Mouse (Mus musculus) liver, embryonic 14.5 days (tissue): ENCODE measurements around the gene Renbp. TPM values are rescaled to one million over a fixed set of nuclear protein-coding genes. Genes with fewer than 3 reads are reported as not detected.

ENCODE experiments used
- ATAC-seq: fragments of 200-750 bp; cut with Nextera tagmentation; 2 replicates; pipeline ENCODE4 v1.8.0; 2017; ENCODE audit warnings: moderate number of reproducible peaks, mild to moderate bottlenecking, moderate library complexity; ENCODE audit not compliant: insufficient read depth
- DNase-seq, 3 experiments: peaks; one replicate each; pipeline ENCODE4 v3.0.0-alpha.2; 2012 to 2013; ENCODE audit warnings: low read depth in 3 of 3, low spot score in 3 of 3
- H3K27ac ChIP-seq: fragments of 300-500 bp; sonication (generic); 2 replicates; pipeline ENCODE4 v1.5.1; 2014; ENCODE audit warnings: moderate library complexity, mild to moderate bottlenecking, control low read depth, inconsistent platforms
- H3K27me3 ChIP-seq: fragments of 300-500 bp; sonication (generic); 2 replicates; pipeline ENCODE4 v1.6.1; 2014; ENCODE audit warnings: mild to moderate bottlenecking, low read length, moderate library complexity; ENCODE audit not compliant: control insufficient read depth, insufficient read depth
- H3K36me3 ChIP-seq: fragments of 300-500 bp; sonication (generic); replicated peaks from 2 replicates; pipeline ENCODE4 v1.6.1; 2014; ENCODE audit warnings: low read depth; ENCODE audit not compliant: control insufficient read depth, insufficient read depth
- H3K4me1 ChIP-seq, 2 experiments: fragments of 200-500 bp in 1 of 2; fragments of 300-500 bp in 1 of 2; sonication (generic) in 1 of 2; replicated peaks; 2 replicates each; pipeline ENCODE4 v1.6.1; 2012 to 2014; ENCODE audit warnings: antibody characterized with exemption in 1 of 2, inconsistent platforms in 1 of 2, low read length in 1 of 2; ENCODE audit not compliant: control insufficient read depth in 2 of 2, insufficient read depth in 2 of 2
- H3K4me2 ChIP-seq: fragments of 300-500 bp; sonication (generic); 2 replicates; pipeline ENCODE4 v1.6.1; 2014; ENCODE audit warnings: low read depth, mild to moderate bottlenecking, control low read depth, moderate library complexity
- H3K4me3 ChIP-seq, 2 experiments: fragments of 200-500 bp in 1 of 2; fragments of 300-500 bp in 1 of 2; sonication (generic) in 1 of 2; 2 replicates each; pipeline ENCODE4 v1.5.1; 2012 to 2014; ENCODE audit warnings: low read depth in 2 of 2, low read length in 2 of 2, mild to moderate bottlenecking in 2 of 2, control low read depth in 1 of 2, inconsistent platforms in 1 of 2, moderate library complexity in 1 of 2; ENCODE audit not compliant: insufficient read depth in 1 of 2
- H3K9ac ChIP-seq: fragments of 300-500 bp; sonication (generic); replicated peaks from 2 replicates; pipeline ENCODE4 v1.6.1; 2014; ENCODE audit warnings: mild to moderate bottlenecking, control low read depth, moderate library complexity
- H3K9me3 ChIP-seq: fragments of 300-500 bp; sonication (generic); 2 replicates; pipeline ENCODE4 v1.6.1; 2016; ENCODE audit warnings: low read length, mixed read lengths; ENCODE audit not compliant: control insufficient read depth
- CTCF ChIP-seq: IDR thresholded peaks from 2 replicates; pipeline ENCODE4 v1.5.1; 2016; ENCODE audit warnings: antibody characterized with exemption, low read depth, control low read depth
- EP300 ChIP-seq: IDR thresholded peaks from 2 replicates; pipeline ENCODE4 v1.6.1; 2016; ENCODE audit warnings: antibody characterized with exemption, low read depth
- WGBS: fragments of 180-500 bp; shearing (Covaris S2); extraction: QIAGEN DNeasy Blood & Tissue Kit; methylation state at CpG from one replicate; pipeline ENCODE4 v1.1.7; 2014; ENCODE audit not compliant: insufficient replicate concordance; 5-methylcytosine and 5-hydroxymethylcytosine counted together
- polyA plus RNA-seq, 2 experiments: library from polyadenylated mRNA; depleted of rRNA in 1 of 2; stranded (reverse) in 1 of 2; unstranded in 1 of 2; fragments of >200 nt; fragmentation: Nextera tagmentation in 1 of 2; extraction: Ambion mirVana in 1 of 2; gene quantifications; 2 replicates each; pipeline versions ENCODE4 v1.2.1 to v1.2.3; 2012 to 2014

Gene Renbp
- polyA plus RNA-seq, 2 experiments = 10.4 to 13.7 TPM

DNA sequence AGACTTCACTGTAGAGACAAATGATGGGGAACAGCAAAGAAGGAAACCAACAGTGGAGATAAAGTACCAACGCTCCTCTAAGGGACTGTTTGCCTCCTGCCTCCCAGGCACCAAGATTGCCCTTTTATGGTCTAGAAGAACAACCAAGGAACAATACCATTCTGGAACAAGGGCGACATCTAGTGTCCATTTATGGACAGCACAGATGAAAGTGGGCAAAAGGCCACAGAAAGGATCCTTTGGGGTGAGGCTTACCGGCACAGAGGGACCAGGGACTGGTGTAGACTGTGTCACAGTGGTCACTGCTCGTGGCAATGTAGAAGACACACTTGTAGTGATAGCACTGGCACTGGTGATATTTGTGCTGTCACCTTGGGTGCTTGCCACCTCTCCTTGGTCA, 18.0 kb upstream of the Renbp start:
- no peaks in the 10 kb centered on the region for H3K4me1 ChIP-seq
- no peak for TF ChIP-seq EP300
- TF ChIP-seq CTCF = peak; percentile 84
- H3K9me3 ChIP-seq = no peaks in the 10 kb centered on the region
- ATAC-seq (peak; percentile 30; the same call in 1 of the 2 replicates), DNase-seq (no peak)
- whole genome bisulfite sequencing = 24% methylated on average over 4 of the region's 4 CpGs
- no peak overlapping the region for H3K27ac ChIP-seq
- H3K4me3 ChIP-seq = no peak overlapping the region
- no peak overlapping the region for H3K4me2 ChIP-seq
- H3K9ac ChIP-seq = no peak overlapping the region
- H3K27me3 ChIP-seq = no peaks in the 10 kb centered on the region
- peaks cover 93% of the 10 kb centered on the region for H3K36me3 ChIP-seq

DNA sequence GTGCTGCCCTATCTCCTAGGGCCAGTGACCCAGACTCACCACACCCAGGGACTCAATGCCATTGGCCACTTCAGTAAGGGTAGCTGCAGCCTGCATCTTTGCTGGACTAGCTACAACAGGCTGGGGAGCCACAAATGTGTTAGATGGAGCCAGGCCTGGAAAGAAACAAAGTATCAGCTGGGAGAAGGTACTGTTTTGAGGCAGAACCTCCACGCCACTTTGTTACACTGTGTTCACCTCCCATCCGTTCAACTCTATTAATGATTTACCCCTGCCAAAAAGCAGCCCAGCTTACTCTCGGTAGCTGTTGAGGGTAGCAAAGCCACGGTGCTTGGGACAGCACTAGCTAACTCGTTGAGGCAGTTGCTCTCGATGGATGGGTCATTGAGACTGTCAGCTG, 16.2 kb upstream of the Renbp start:
- no peak overlapping the region for H3K4me3 ChIP-seq
- ATAC-seq = no peak

DNA sequence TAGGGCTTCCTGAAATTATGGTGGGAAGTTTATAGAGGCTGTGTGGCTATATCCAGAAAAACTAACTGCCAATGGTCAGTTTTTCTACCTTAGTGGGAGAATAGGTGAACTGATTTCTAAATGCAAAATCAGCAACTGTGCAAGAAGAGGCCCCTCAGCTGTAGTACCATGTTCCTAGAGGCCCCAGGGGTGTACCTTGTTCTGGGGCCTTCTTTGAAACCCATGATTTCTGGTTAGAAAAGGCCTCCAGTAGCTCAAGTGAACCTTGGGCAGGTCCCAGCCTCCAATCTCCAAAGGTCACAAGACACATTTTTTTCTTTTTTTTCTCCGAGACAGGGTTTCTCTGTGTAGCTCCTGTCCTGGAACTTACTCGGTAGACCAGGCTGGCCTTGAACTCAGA, 11.6 kb upstream of the Renbp start:
- Histone ChIP-seq H3K9ac (no peak overlapping the region), H3K27ac (no peak overlapping the region), H3K36me3 (peaks cover 52% of the 10 kb centered on the region), H3K4me3 (no peak overlapping the region), H3K4me1 (no peaks in the 10 kb centered on the region), H3K27me3 (no peaks in the 10 kb centered on the region), H3K9me3 (no peaks in the 10 kb centered on the region), H3K4me2 (no peak overlapping the region)
- WGBS = 73% methylated on average over 2 of the region's 2 CpGs
- ATAC-seq (no peak), DNase-seq (no peak)
- TF ChIP-seq CTCF = no peak
- TF ChIP-seq EP300 = no peak

More for the DNA sequence above, 16.2 kb upstream of the Renbp start:
- TF ChIP-seq CTCF = no peak
- TF ChIP-seq EP300 = no peak
- WGBS = 81% methylated on average over 6 of the region's 6 CpGs
- Histone ChIP-seq H3K4me2 (no peak overlapping the region), H3K9me3 (no peaks in the 10 kb centered on the region), H3K9ac (no peak overlapping the region), H3K27ac (no peak overlapping the region), H3K27me3 (no peaks in the 10 kb centered on the region), H3K36me3 (peaks cover 93% of the 10 kb centered on the region), H3K4me1 (no peaks in the 10 kb centered on the region)
- no peak for DNase-seq

DNA sequence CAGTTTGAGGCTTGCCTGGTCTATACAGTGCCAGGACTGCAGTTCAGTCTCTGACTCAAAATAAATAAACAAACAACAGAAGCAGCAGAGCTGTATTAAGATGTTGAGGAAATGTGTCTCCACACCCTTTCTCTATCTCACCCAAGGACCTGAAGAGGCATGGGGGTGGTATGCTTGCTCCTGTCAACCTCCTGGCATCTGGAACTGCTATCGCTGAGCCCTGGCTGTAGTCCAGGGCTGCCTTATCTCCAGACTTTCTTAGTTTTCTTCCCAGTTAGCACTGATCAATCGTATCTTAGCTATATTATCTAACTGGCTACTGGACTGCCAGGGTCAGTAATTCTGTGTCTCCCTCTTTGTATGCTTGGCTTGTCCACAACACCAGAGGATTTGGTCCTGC, 11.2 kb upstream of the Renbp start:
- Histone ChIP-seq H3K4me1 (no peaks in the 10 kb centered on the region), H3K27ac (no peak overlapping the region), H3K4me3 (no peak overlapping the region), H3K9ac (no peak overlapping the region), H3K4me2 (no peak overlapping the region), H3K9me3 (no peaks in the 10 kb centered on the region), H3K36me3 (peaks cover 48% of the 10 kb centered on the region), H3K27me3 (no peaks in the 10 kb centered on the region)
- DNase-seq (no peak), ATAC-seq (no peak)
- 36% methylated on average over 2 of the region's 2 CpGs for WGBS
- no peak for TF ChIP-seq CTCF
- no peak for TF ChIP-seq EP300

DNA sequence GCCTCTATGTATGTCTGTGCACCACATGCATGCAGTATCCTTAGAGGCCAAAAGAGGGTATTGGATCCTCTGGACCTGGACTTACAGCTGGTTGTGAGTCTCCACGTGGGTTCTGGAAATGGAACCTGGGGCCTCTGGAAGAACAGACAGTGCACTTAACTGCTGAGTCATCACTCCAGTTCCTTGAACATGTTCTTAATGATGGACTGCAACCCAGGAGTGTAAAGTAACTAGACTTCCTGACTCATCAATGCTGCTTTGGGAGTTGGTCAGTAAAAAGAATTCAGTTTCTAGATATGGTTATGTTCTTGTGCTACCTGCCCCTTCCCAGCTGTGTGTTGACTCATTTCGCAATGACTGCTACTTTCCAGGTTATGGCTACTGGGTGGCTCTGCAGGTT, 1.2 kb upstream of the Renbp start:
- TF ChIP-seq CTCF = no peak
- no peak for TF ChIP-seq EP300
- H3K27me3 ChIP-seq = no peaks in the 10 kb centered on the region
- 44% methylated on average over 2 of the region's 2 CpGs for WGBS
- H3K4me1 ChIP-seq = peaks cover 4 to 19% of the 10 kb centered on the region in 2 experiments
- DNase-seq = no peak
- no peaks in the 10 kb centered on the region for H3K9me3 ChIP-seq
- H3K9ac ChIP-seq = no peak overlapping the region
- H3K4me2 ChIP-seq = no peak overlapping the region
- no peak overlapping the region for H3K4me3 ChIP-seq
- no peak for ATAC-seq
- no peaks in the 10 kb centered on the region for H3K36me3 ChIP-seq
- no peak overlapping the region for H3K27ac ChIP-seq

DNA sequence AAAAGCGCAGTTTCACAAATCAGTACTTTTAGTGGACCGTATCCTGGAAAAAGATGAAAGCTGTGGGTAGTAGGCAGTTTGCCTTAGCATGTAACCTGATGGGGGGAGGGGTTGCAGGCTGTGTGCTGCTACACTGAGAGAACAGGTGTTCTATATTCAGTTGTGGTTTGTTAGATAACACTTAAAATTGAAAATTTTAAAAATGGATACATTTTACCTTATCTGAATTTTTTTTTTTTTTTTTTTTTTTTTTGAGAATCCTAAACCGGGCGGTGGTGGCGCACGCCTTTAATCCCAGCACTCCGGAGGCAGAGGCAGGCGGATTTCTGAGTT, 8.1 kb downstream of the Renbp start:
- Histone ChIP-seq H3K4me3 (peak overlapping the region; percentile 69 to 73), H3K9ac (peak overlapping the region; percentile 61), H3K4me2 (peak overlapping the region; percentile 86), H3K36me3 (no peaks in the 10 kb centered on the region; the same call in 1 of the 2 replicates), H3K27me3 (no peaks in the 10 kb centered on the region), H3K9me3 (no peaks in the 10 kb centered on the region), H3K4me1 (peaks cover 0 to 3% of the 10 kb centered on the region in 2 experiments; a peak in 1 of 4 replicates), H3K27ac (peak overlapping the region; percentile 46)
- TF ChIP-seq EP300 (no peak), CTCF (no peak)
- WGBS = 65% methylated on average over 8 of the region's 8 CpGs
- ATAC-seq (no peak), DNase-seq (no peak)
